Mouse (Mus musculus) forebrain, embryonic 14.5 days (tissue): ENCODE measurements around the gene Vars. TPM values are rescaled to one million over a fixed set of nuclear protein-coding genes. Genes with fewer than 3 reads are reported as not detected.
"Not testable (repeated sequence)": the region's sequence is repeated elsewhere in the genome, so short reads cannot be mapped to it uniquely, and the experiment has no call there.

ENCODE experiments used
- ATAC-seq: fragments of 200-750 bp; cut with Nextera tagmentation; 2 replicates; pipeline ENCODE4 v1.8.0; 2017; ENCODE audit warnings: mild to moderate bottlenecking, moderate library complexity
- DNase-seq: peaks from one replicate; pipeline ENCODE4 v3.0.0-alpha.2; 2015; ENCODE audit warnings: low spot score
- H3K27ac ChIP-seq: fragments of 300-500 bp; sonication (generic); 2 replicates; pipeline ENCODE4 v1.5.1; 2014; ENCODE audit warnings: low read depth, mild to moderate bottlenecking, control low read depth, low read length, moderate library complexity
- H3K27me3 ChIP-seq: fragments of 300-500 bp; sonication (generic); replicated peaks from 2 replicates; pipeline ENCODE4 v1.6.1; 2014; ENCODE audit warnings: low read length, control low read depth, mixed read lengths; ENCODE audit not compliant: control insufficient read depth, insufficient read depth
- H3K36me3 ChIP-seq: fragments of 300-500 bp; sonication (generic); 2 replicates; pipeline ENCODE4 v1.6.1; 2014; ENCODE audit warnings: low read length, control low read depth; ENCODE audit not compliant: control insufficient read depth, insufficient read depth
- H3K4me1 ChIP-seq: fragments of 300-500 bp; sonication (generic); 2 replicates; pipeline ENCODE4 v1.6.1; 2014; ENCODE audit warnings: antibody characterized with exemption, low read length, control low read depth; ENCODE audit not compliant: control insufficient read depth, insufficient read depth
- H3K4me2 ChIP-seq: fragments of 300-500 bp; sonication (generic); 2 replicates; pipeline ENCODE4 v1.6.1; 2014; ENCODE audit warnings: mild to moderate bottlenecking, control low read depth, low read length
- H3K4me3 ChIP-seq: fragments of 300-500 bp; sonication (generic); 2 replicates; pipeline ENCODE4 v1.5.1; 2014; ENCODE audit warnings: low read depth, low read length, control low read depth
- H3K9ac ChIP-seq: fragments of 300-500 bp; sonication (generic); 2 replicates; pipeline ENCODE4 v1.6.1; 2014; ENCODE audit warnings: mild to moderate bottlenecking, low read length, control low read depth, moderate library complexity
- H3K9me3 ChIP-seq: fragments of 300-500 bp; sonication (generic); replicated peaks from 2 replicates; pipeline ENCODE4 v1.6.1; 2016; ENCODE audit warnings: low read length, control low read depth, mixed read lengths; ENCODE audit not compliant: control insufficient read depth
- WGBS: fragments of 180-500 bp; shearing (Covaris S2); extraction: QIAGEN DNeasy Blood & Tissue Kit; methylation state at CpG from one replicate; pipeline ENCODE4 v1.1.7; 2014; 5-methylcytosine and 5-hydroxymethylcytosine counted together
- polyA plus RNA-seq: library from polyadenylated mRNA; unstranded; fragments of >200 nt; fragmentation: Nextera tagmentation; extraction: Ambion mirVana; gene quantifications from 2 replicates; pipeline ENCODE4 v1.2.1, GENCODE M21; 2014

The Vars gene
- polyA plus RNA-seq, 1 experiment from 2014 or later = 42.4 TPM

DNA sequence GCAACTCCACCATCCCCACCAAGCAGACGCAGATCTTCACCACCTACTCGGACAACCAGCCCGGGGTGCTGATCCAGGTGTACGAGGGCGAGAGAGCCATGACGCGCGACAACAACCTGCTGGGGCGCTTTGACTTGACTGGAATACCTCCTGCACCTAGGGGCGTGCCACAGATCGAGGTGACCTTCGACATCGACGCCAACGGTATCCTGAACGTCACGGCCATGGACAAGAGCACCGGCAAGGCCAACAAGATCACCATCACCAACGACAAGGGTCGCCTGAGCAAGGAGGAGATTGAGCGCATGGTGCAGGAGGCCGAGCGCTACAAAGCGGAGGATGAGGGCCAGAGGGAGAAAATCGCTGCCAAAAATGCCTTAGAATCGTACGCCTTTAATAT lies 22.5 kb upstream of the Vars start:
- no peak overlapping the region for H3K9ac ChIP-seq
- H3K4me1 ChIP-seq = peaks cover 12% of the 10 kb centered on the region
- ATAC-seq (no peak), DNase-seq (no peak)
- no peaks in the 10 kb centered on the region for H3K27me3 ChIP-seq
- no peak overlapping the region for H3K27ac ChIP-seq
- 95% methylated on average over 27 of the region's 27 CpGs for WGBS
- H3K4me2 ChIP-seq = no peak overlapping the region
- H3K4me3 ChIP-seq = no peak overlapping the region
- H3K36me3 ChIP-seq = no peaks in the 10 kb centered on the region
- H3K9me3 ChIP-seq = no peaks in the 10 kb centered on the region

DNA sequence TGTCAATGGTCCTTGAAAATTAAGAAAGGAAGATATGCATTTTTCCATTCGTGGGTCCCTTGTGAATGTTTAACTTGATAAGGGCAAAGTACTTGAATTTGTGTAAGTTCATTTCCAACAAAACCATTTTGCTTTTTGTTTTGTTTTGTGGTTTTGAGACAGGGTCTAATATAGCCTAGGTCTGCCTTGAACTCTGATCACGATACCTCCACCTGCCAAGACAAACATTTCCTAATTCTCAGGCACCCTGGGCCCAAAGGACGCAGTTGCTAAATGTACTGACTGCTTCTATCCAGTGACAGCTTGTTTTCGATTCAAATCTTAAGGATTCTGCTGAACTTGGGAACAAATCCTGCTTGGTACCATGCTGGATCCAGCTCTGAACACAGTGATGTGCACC lies 21.2 kb upstream of the Vars start:
- DNase-seq (no peak), ATAC-seq (no peak)
- H3K27ac ChIP-seq = no peak overlapping the region
- H3K27me3 ChIP-seq = no peaks in the 10 kb centered on the region
- H3K4me3 ChIP-seq = no peak overlapping the region
- H3K36me3 ChIP-seq = no peaks in the 10 kb centered on the region
- no peaks in the 10 kb centered on the region for H3K9me3 ChIP-seq
- WGBS = 94% methylated on average over 4 of the region's 4 CpGs
- H3K4me2 ChIP-seq = no peak overlapping the region
- H3K9ac ChIP-seq = no peak overlapping the region
- peaks cover 12% of the 10 kb centered on the region for H3K4me1 ChIP-seq

GRCm38 (mm10) chr17:34980655-34981054 lies 20.1 kb upstream of the Vars start:
- H3K27me3 ChIP-seq = no peaks in the 10 kb centered on the region
- peak overlapping the region; percentile 90 for H3K9ac ChIP-seq
- DNase-seq = peak; percentile 73
- peak overlapping the region; percentile 67 for H3K4me2 ChIP-seq
- no peak overlapping the region for H3K27ac ChIP-seq
- H3K9me3 ChIP-seq = no peaks in the 10 kb centered on the region
- peaks cover 8% of the 10 kb centered on the region for H3K36me3 ChIP-seq
- peak overlapping the region; percentile 75 for H3K4me3 ChIP-seq
- ATAC-seq = no peak
- 23% methylated on average over 2 of the region's 2 CpGs for WGBS
- peaks cover 12% of the 10 kb centered on the region for H3K4me1 ChIP-seq

DNA sequence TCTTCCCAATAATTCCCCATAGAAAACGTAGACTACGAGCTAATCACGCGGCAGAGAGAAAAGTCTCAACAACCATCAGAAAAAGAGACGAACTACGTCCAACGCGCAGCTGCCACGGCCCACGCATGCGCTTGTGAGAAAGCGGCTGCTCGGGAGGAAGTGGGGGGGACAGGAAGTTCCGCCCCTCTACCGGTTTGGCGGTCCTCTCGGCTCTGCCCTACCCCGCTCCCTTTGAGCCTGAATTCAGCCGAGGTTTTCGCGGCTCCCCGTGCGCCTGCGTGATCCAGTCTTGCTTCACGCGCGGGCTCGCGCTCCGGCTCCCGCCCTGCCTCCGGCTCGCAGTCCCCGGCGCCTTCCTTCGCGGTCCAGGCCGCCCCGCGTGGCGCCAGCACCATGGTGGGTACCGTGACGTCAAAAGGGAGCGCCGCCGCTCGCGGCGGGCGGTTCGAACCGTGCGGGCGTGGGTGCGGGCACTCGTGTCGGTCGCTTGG lies 19.1 kb upstream of the Vars start, which contains the start of gene Lsm2:
Gene Lsm2 (plus strand): TSS at position 173 of the 491 bp plus-strand sequence.
- H3K36me3 ChIP-seq = peaks cover 18% of the 10 kb centered on the region
- whole genome bisulfite sequencing = under 1% methylated on average over 58 of the region's 58 CpGs
- H3K4me3 ChIP-seq = peak within 1 kb of the TSS; percentile 75
- peaks cover 12% of the 10 kb centered on the region for H3K4me1 ChIP-seq
- no peaks in the 10 kb centered on the region for H3K9me3 ChIP-seq
- H3K9ac ChIP-seq = peak within 1 kb of the TSS; percentile 90
- H3K27me3 ChIP-seq = no peaks in the 10 kb centered on the region
- peak; percentile 98 for ATAC-seq
- peak within 1 kb of the TSS; percentile 67 for H3K4me2 ChIP-seq
- H3K27ac ChIP-seq = peak within 1 kb of the TSS; percentile 96
- peak; percentile 97 for DNase-seq

- peaks cover 19% of the 10 kb centered on the region for H3K36me3 ChIP-seq
- peak overlapping the region; percentile 67 for H3K4me2 ChIP-seq
- H3K27me3 ChIP-seq = no peaks in the 10 kb centered on the region
- no peaks in the 10 kb centered on the region for H3K9me3 ChIP-seq
- H3K4me1 ChIP-seq = peaks cover 12% of the 10 kb centered on the region
- ATAC-seq = no peak
- H3K27ac ChIP-seq = peak overlapping the region; percentile 96
- WGBS = under 1% methylated on average over 15 of the region's 15 CpGs
- no peak for DNase-seq
- peak overlapping the region; percentile 75 for H3K4me3 ChIP-seq
- peak overlapping the region; percentile 90 for H3K9ac ChIP-seq
These were observed 18.5 kb upstream of the Vars start for GRCm38 (mm10) chr17:34982328-34982727.

DNA sequence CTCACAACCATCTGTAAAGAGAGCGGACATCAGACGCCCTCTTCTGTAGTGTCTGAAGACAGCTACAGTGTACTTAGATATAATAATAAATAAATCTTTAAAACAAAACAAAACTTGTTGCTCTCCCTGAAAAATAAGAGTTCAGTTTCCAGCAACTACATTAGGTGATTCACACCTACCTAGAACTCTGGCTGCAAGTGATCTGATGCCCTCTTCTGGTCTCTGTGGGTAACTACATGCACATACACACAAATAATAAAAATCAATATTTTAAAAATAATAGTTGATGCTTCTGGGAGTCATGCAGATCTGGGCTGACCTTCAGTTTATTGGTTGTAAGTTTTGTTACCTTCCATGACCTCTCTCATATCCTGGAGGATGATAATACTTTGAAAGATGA lies 16.6 kb upstream of the Vars start:
- H3K9ac ChIP-seq = no peak overlapping the region
- peaks cover 12% of the 10 kb centered on the region for H3K4me1 ChIP-seq
- H3K27me3 ChIP-seq = no peaks in the 10 kb centered on the region
- ATAC-seq (no peak), DNase-seq (peak; percentile 53)
- no peak overlapping the region for H3K4me3 ChIP-seq
- peaks cover 26% of the 10 kb centered on the region for H3K36me3 ChIP-seq
- no peaks in the 10 kb centered on the region for H3K9me3 ChIP-seq
- WGBS = 76% methylated on average over 2 of the region's 2 CpGs
- no peak overlapping the region for H3K4me2 ChIP-seq
- H3K27ac ChIP-seq = no peak overlapping the region

DNA sequence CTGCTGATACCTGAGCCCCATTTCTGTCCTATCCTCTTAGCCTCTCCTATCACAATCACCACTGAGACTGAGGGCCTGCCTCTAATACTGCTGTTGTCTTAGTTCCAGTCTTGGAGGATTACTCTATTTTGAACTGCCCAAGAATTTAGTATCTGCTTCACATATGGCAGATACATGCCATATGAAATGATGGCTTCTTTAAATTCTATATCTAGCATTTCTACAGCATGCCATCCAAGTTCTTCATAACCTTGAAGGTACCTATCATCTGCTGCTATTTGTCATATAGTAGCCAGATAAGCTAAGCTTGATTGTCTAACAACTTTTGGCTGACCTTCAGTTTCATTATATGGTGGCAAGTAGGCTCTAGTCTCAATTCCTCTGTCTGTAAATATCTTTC lies 6.0 kb upstream of the Vars start:
- Histone ChIP-seq H3K4me1 (0 out of 2 replicates have a peak, but pooled peaks cover 1% of the 10 kb centered on the region), H3K9me3 (no peaks in the 10 kb centered on the region), H3K27ac (no peak overlapping the region), H3K4me2 (no peak overlapping the region), H3K4me3 (no peak overlapping the region), H3K9ac (no peak overlapping the region), H3K27me3 (no peaks in the 10 kb centered on the region), H3K36me3 (peaks cover 23% of the 10 kb centered on the region)
- DNase-seq (no peak), ATAC-seq (no peak)

GRCm38 (mm10) chr17:34995192-34995591 lies 5.6 kb upstream of the Vars start:
- not testable (repeated sequence) for H3K9ac ChIP-seq, H3K4me2 ChIP-seq, H3K27ac ChIP-seq, DNase-seq, H3K4me3 ChIP-seq, H3K9me3 ChIP-seq, ATAC-seq, H3K27me3 ChIP-seq, H3K4me1 ChIP-seq
- WGBS = 96% methylated on average over 4 of the region's 4 CpGs
- peaks cover 21% of the 10 kb centered on the region for H3K36me3 ChIP-seq

GRCm38 (mm10) chr17:34995927-34996326 lies 4.9 kb upstream of the Vars start:
- H3K4me3 ChIP-seq, H3K4me1 ChIP-seq, H3K27me3 ChIP-seq, DNase-seq, H3K4me2 ChIP-seq, H3K9me3 ChIP-seq, H3K27ac ChIP-seq, ATAC-seq, H3K9ac ChIP-seq: not testable (repeated sequence)
- H3K36me3 ChIP-seq = peaks cover 15% of the 10 kb centered on the region; the same call in 1 of the 2 replicates
- WGBS = 90% methylated on average over 4 of the region's 4 CpGs
